Mouse (Mus musculus) hindbrain, embryonic 13.5 days (tissue): ENCODE measurements around the gene Zbtb8a. TPM values are rescaled to one million over a fixed set of nuclear protein-coding genes. Genes with fewer than 3 reads are reported as not detected.
A peak's percentile ranks its signal among the peaks of the same experiment; 100 is the strongest.
"Not testable (repeated sequence)": the region's sequence is repeated elsewhere in the genome, so short reads cannot be mapped to it uniquely, and the experiment has no call there.

Experiments
- ATAC-seq: fragments of 200-750 bp; cut with Nextera tagmentation; 2 replicates; pipeline ENCODE4 v1.8.0; 2017; ENCODE audit warnings: moderate TSS enrichment; ENCODE audit not compliant: low FRiP score
- H3K27ac ChIP-seq: fragments of 300-500 bp; sonication (generic); 2 replicates; pipeline ENCODE4 v1.5.1; 2015; ENCODE audit warnings: inconsistent platforms, mild to moderate bottlenecking, moderate library complexity
- H3K27me3 ChIP-seq: fragments of 300-500 bp; sonication (generic); 2 replicates; pipeline ENCODE4 v1.6.1; 2015; ENCODE audit warnings: mild to moderate bottlenecking, inconsistent platforms
- H3K36me3 ChIP-seq: fragments of 300-500 bp; sonication (generic); 2 replicates; pipeline ENCODE4 v1.6.1; 2015; ENCODE audit warnings: mild to moderate bottlenecking, inconsistent platforms
- H3K4me1 ChIP-seq: fragments of 300-500 bp; sonication (generic); replicated peaks from 2 replicates; pipeline ENCODE4 v1.6.1; 2015; ENCODE audit warnings: inconsistent platforms
- H3K4me2 ChIP-seq: fragments of 300-500 bp; sonication (generic); 2 replicates; pipeline ENCODE4 v1.6.1; 2015; ENCODE audit warnings: inconsistent platforms, mild to moderate bottlenecking, moderate library complexity
- H3K4me3 ChIP-seq: fragments of 300-500 bp; sonication (generic); 2 replicates; pipeline ENCODE4 v1.5.1; 2015; ENCODE audit warnings: mild to moderate bottlenecking, inconsistent platforms
- H3K9ac ChIP-seq: fragments of 300-500 bp; sonication (generic); 2 replicates; pipeline ENCODE4 v1.6.1; 2015; ENCODE audit warnings: mild to moderate bottlenecking, inconsistent platforms
- H3K9me3 ChIP-seq: fragments of 300-500 bp; sonication (generic); 2 replicates; pipeline ENCODE4 v1.6.1; 2016; ENCODE audit warnings: inconsistent platforms
- WGBS: fragments of 180-500 bp; shearing (Covaris S2); methylation state at CpG from one replicate; pipeline ENCODE4 v1.1.7; 2015; 5-methylcytosine and 5-hydroxymethylcytosine counted together
- polyA plus RNA-seq: library from polyadenylated mRNA; unstranded; fragments of >200 nt; fragmentation: Nextera tagmentation; extraction: Ambion mirVana; gene quantifications from 2 replicates; pipeline ENCODE4 v1.2.1, GENCODE M21; 2015

Zbtb8a gene
- 18.9 and 20.7 TPM in 2 replicates for polyA plus RNA-seq

DNA sequence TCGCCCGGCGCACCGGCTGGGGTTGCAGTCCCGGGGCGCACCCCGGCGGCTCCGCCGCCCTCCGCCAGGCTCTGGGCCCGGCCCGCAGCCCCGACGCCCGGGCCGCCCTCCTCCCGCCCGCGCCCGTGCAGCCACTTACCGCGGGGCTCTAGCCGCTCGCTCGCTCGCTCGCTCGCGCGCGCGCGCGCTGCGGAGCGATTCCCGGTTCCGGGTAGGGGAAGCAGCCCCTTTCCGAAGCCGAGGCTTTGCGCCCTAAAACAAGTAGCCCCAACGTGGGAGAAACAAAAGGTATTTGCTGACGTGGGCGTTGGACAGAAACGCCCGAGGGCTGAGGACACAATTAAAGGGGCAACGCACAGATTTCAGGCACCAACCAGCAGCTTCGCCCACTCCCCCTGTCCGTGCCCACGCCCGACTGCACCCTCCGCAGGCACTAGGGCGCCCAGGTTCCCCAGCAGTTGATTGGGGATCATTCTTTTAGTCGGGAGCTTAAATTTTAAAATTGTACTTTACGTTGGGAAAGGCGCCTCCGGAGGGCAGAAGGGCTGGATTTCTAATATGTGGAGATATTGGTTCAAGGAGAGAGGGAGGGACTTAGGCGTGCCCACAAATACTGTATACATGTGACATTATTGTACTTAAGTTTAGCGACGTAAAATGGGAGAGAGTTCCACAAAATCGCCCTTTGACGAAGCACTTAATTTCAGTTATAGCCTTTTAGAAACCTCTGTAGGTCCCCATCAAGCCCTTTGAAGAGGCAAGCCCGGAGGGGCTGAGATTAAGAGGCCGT, at the start of gene Zbtb8a:
Gene Zbtb8a (minus strand): TSS at position 516 of the 790 bp plus-strand sequence.
- Histone ChIP-seq H3K4me3 (peak within 1 kb of the TSS; percentile 79), H3K9me3 (no peaks in the 10 kb centered on the region), H3K4me2 (peak within 1 kb of the TSS; percentile 65), H3K36me3 (no peaks in the 10 kb centered on the region), H3K9ac (peak within 1 kb of the TSS; percentile 91), H3K27me3 (peaks cover 20% of the 10 kb centered on the region), H3K4me1 (peaks cover 18% of the 10 kb centered on the region), H3K27ac (peak within 1 kb of the TSS; percentile 92)
- ATAC-seq: peak; percentile 72
- WGBS: 2% methylated on average over 64 of the region's 65 CpGs

DNA sequence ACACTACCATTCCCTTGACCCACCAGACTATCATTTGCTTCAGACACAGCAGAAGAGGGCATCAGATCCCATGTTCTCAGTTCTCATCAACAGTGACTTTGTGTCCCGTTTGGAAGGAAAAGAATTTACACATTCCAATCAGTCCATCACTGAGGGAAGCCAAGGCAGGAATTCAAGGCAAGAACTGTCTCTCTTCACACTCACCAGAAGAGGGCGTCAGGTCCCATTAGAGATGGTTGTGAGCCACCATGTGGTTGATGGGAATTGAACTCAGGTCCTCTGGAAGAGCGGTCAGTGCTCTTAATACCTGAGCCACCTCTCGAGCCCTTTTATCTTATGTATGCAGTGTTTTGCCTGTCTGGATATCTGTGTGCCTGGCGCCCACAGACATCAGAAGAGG, 40.4 kb upstream of the Zbtb8a start:
- Histone ChIP-seq H3K27ac (no peak overlapping the region), H3K4me2 (no peak overlapping the region), H3K36me3 (no peaks in the 10 kb centered on the region), H3K27me3 (no peaks in the 10 kb centered on the region), H3K9me3 (no peaks in the 10 kb centered on the region), H3K9ac (no peak overlapping the region), H3K4me3 (no peak overlapping the region), H3K4me1 (no peaks in the 10 kb centered on the region)
- 79% methylated on average over 5 of the region's 5 CpGs for WGBS
- ATAC-seq: no peak

DNA sequence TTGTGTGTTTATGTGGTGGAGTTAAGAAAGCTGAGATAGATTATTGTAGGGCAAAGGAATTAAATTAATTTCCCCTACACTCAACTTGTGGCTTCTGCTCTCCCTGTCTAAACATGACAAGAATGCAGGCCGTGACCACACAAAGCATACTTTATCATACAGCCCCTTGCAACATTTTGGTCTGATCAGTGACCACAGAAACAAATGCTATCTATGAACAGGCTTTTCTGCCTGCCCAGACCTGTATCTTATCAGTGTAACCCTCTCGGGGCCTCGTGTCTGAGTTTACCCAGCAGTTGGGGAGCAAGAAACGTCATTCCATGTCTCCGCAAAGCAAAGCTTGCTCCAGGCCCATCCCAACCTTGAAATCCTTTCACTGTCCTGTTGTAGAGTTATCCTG, 38.6 kb upstream of the Zbtb8a start:
- 90% methylated on average over 5 of the region's 5 CpGs for WGBS
- H3K9ac ChIP-seq: no peak overlapping the region
- H3K4me3 ChIP-seq: no peak overlapping the region
- H3K4me1 ChIP-seq: no peaks in the 10 kb centered on the region
- ATAC-seq: no peak
- no peaks in the 10 kb centered on the region for H3K27me3 ChIP-seq
- no peaks in the 10 kb centered on the region for H3K36me3 ChIP-seq
- no peak overlapping the region for H3K27ac ChIP-seq
- H3K9me3 ChIP-seq: no peaks in the 10 kb centered on the region
- H3K4me2 ChIP-seq: no peak overlapping the region

DNA sequence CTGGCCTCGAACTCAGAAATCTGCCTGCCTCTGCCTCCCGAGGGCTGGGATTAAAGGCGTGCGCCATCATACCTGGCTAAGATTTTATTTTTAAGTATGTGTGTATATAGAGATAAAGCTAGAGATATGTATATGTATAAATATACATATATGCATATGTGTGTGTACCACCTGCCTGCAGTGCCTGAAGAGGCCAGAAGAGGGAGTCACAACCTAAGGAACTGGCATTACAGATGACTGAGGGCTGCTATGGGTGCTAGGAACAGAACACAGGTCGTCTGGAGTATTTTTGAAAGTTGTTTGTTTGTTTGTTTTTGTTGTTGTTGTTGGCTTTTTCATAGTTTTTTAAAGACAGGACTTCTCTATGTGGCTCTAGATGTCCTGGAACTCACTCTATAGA, 38.0 kb upstream of the Zbtb8a start:
- Histone ChIP-seq H3K9me3 (no peaks in the 10 kb centered on the region), H3K4me1 (no peaks in the 10 kb centered on the region), H3K9ac (no peak overlapping the region), H3K27ac (no peak overlapping the region), H3K4me2 (no peak overlapping the region), H3K4me3 (no peak overlapping the region), H3K36me3 (no peaks in the 10 kb centered on the region), H3K27me3 (no peaks in the 10 kb centered on the region)
- WGBS: 95% methylated on average over 5 of the region's 5 CpGs
- no peak for ATAC-seq

DNA sequence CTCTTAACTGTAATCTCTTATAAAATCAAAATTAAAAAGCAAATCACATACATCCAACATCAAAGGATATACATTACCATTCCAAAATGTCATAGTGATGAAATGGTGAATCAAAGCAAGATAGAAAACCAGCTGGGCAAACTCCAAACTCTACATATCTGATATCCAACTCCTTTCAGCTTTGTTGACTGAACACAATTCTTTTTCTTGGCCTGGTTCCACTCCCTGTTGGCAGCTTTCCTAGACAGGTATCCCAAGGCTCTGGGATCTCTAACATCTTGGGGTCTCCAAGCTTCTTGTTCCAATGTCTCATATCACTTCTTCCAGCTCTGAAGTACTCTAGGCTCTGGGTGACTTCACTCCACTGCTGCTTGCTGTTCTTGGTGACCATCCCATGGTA, 33.1 kb upstream of the Zbtb8a start:
- ATAC-seq: no peak
- no peak overlapping the region for H3K4me2 ChIP-seq
- no peaks in the 10 kb centered on the region for H3K27me3 ChIP-seq

DNA sequence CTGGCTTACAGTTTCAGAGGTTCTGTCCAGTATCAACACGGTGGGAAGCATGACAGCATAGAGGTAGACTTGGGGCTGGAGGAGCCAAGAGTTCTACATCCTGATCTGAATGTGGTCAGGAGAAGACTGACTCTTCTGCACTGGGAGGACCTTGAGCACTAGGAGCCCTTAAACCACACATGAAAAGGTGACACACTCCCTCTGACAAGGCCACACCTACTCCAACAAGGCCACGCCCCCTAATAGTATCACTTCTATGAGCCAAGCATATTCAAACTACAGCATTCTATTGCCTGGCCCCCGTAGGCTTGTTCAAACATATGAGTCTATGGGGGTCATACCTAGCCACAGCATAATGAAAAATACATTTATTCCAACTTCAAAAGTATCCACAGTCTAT, 32.6 kb upstream of the Zbtb8a start:
- not testable (repeated sequence) for H3K27ac ChIP-seq, H3K4me2 ChIP-seq, H3K4me1 ChIP-seq, H3K9ac ChIP-seq, H3K9me3 ChIP-seq, H3K4me3 ChIP-seq, H3K27me3 ChIP-seq, ATAC-seq, H3K36me3 ChIP-seq
- WGBS: 90% methylated on average over 3 of the region's 3 CpGs

More for the DNA sequence above, 33.1 kb upstream of the Zbtb8a start:
- Histone ChIP-seq H3K9me3 (no peaks in the 10 kb centered on the region), H3K4me3 (no peak overlapping the region), H3K36me3 (no peaks in the 10 kb centered on the region), H3K27ac (no peak overlapping the region), H3K4me1 (peaks cover 6% of the 10 kb centered on the region; the same call in 1 of the 2 replicates), H3K9ac (no peak overlapping the region)

DNA sequence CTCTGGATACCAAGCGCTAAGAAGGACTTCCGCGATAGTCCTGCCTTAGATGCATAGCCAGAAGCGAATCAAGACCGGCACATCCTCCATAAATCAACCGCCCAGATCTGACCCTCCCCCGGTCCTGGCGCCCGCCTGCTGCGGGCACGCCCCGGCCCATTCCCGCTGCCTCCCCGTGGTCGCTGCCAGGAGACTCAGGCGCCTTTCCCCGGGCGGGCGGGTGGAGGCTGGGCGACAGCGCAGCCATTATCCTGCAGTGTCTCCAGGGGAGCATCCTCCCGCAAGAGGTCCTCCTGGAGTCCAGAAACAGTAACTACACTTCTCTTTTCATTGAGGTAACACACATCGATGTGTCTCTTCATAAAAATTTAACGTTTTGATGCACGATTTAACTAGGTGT, 28.5 kb upstream of the Zbtb8a start:
- H3K27ac ChIP-seq: no peak overlapping the region
- peaks cover 6% of the 10 kb centered on the region; the same call in 1 of the 2 replicates for H3K4me1 ChIP-seq
- WGBS: 3% methylated on average over 25 of the region's 25 CpGs
- H3K27me3 ChIP-seq: no peaks in the 10 kb centered on the region
- H3K4me3 ChIP-seq: peak overlapping the region; percentile 42
- no peaks in the 10 kb centered on the region for H3K9me3 ChIP-seq
- ATAC-seq: no peak
- H3K9ac ChIP-seq: peak overlapping the region; percentile 68
- no peaks in the 10 kb centered on the region for H3K36me3 ChIP-seq
- H3K4me2 ChIP-seq: peak overlapping the region; percentile 64

DNA sequence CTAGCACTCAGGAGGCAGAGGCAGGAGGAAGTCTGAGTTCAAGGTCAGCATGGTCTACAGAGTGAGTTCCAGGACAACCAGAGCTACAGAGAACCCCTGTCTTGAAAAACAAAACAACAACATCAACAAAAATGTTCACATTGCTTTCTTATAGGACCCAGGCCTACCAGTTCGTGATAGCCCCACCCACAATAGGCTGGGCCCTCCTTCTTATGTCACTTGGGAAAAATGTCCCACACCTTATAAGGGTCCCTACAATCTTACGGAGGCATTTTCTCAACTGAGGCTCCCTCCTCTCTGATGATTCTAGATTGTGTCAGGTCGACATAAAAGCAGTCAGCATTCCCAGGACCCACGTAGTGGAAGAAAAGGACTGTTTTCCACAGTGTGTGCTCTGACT, 21.9 kb upstream of the Zbtb8a start:
- Histone ChIP-seq H3K9ac (no peak overlapping the region), H3K4me1 (no peaks in the 10 kb centered on the region), H3K36me3 (no peaks in the 10 kb centered on the region), H3K4me2 (no peak overlapping the region), H3K27me3 (no peaks in the 10 kb centered on the region), H3K9me3 (no peaks in the 10 kb centered on the region), H3K4me3 (no peak overlapping the region), H3K27ac (no peak overlapping the region)
- no peak for ATAC-seq
- 77% methylated on average over 4 of the region's 4 CpGs for WGBS

DNA sequence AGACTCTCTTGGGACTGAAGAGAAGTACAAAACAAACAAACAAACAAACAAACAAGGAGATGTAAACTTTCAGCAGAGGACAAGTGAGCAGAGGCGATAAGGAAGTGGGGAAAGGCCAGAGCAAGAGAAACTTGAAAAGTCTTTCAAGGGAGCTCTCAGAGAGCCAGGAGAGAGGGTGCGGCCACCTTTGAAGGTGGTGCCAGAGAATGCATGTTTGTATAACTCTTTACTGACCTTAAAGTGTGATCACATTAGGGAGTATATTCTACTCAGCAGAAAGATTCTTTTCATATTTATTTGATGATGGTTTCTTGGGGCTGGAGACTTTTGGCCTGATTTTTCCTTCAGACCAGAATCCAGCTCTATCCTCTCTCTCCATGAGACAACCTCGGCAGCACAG, 19.0 kb upstream of the Zbtb8a start:
- no peaks in the 10 kb centered on the region for H3K4me1 ChIP-seq
- no peaks in the 10 kb centered on the region for H3K36me3 ChIP-seq
- WGBS: 88% methylated on average over 3 of the region's 3 CpGs
- H3K27me3 ChIP-seq: no peaks in the 10 kb centered on the region
- no peak overlapping the region for H3K4me3 ChIP-seq
- no peak for ATAC-seq
- H3K9me3 ChIP-seq: no peaks in the 10 kb centered on the region
- no peak overlapping the region for H3K4me2 ChIP-seq
- no peak overlapping the region for H3K9ac ChIP-seq
- H3K27ac ChIP-seq: no peak overlapping the region

DNA sequence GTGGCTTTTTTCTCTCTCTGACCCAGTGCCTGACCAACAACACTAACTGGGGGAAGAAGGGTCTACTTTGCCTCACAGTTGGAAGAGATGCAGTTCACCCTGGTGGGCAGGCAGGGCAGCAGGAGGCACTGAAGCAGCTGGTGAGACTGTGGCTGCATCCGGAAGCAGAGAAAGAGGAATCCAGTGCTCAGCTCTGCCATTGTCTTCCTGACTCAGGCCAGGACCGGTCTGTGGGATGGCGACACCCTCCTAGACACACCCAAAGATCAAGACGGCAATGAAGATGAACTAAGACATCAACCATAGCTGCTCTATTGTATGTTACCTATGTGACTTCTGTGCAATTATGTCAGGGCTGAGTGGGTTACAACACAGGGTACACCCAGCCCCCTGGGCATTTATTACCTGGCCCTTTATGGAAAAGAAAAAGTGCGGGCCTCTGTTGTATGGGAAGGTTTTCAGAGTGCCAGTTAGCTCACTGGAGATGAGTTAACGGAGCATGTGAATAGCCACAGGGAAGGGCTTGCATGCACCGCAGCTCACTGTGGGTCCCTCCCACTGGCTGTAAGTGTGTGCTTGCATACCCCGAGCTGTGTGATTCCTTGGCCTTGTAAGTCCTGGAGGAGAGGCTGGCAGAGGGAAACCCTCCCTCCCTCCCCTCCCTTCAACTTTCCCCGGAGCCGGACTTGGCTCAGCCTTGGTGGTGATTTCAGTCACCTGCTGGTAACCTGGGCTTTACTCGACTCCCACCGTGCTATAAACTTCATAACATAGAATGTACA, 16.4 kb upstream of the Zbtb8a start:
- H3K36me3 ChIP-seq: no peaks in the 10 kb centered on the region
- 52% methylated on average over 12 of the region's 12 CpGs for WGBS
- H3K27ac ChIP-seq: no peak overlapping the region
- no peaks in the 10 kb centered on the region for H3K27me3 ChIP-seq
- no peak overlapping the region for H3K4me3 ChIP-seq
- no peak overlapping the region for H3K9ac ChIP-seq
- H3K4me1 ChIP-seq: no peaks in the 10 kb centered on the region
- no peak for ATAC-seq
- H3K9me3 ChIP-seq: no peaks in the 10 kb centered on the region
- no peak overlapping the region for H3K4me2 ChIP-seq

DNA sequence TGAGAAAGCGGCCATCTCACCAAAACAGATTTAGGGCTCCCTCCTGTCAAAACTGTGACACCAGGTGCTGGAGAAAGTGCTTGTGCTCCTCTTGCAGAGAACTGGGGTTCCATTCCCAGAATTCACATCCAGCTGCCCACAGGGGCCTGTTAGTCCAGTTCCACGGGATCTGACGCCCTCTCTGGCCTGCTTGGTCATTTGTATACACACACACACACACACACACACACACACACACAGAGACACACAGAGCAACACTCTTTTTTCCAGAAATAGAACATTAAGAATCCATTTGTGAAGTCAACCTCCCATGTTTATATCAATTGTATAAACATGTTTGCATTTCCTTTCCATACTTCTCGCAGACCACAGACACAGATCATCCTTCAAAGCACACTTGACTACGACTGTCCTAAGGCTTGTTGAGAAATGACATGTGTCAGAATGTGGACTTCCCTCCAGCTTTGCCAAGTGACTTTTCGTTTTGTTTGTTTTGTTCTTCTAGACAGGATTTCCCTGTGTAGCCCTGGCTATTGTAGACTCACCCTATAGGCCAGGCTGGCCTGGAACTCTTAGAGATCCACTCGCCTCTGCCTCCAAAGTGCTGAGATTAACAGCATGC, 13.1 kb upstream of the Zbtb8a start:
- no peak overlapping the region for H3K27ac ChIP-seq
- no peaks in the 10 kb centered on the region for H3K9me3 ChIP-seq
- ATAC-seq: no peak
- H3K9ac ChIP-seq: no peak overlapping the region
- WGBS: 91% methylated on average over 7 of the region's 7 CpGs
- no peak overlapping the region for H3K4me2 ChIP-seq
- no peaks in the 10 kb centered on the region for H3K4me1 ChIP-seq
- no peak overlapping the region for H3K4me3 ChIP-seq
- no peaks in the 10 kb centered on the region for H3K36me3 ChIP-seq
- H3K27me3 ChIP-seq: no peaks in the 10 kb centered on the region

DNA sequence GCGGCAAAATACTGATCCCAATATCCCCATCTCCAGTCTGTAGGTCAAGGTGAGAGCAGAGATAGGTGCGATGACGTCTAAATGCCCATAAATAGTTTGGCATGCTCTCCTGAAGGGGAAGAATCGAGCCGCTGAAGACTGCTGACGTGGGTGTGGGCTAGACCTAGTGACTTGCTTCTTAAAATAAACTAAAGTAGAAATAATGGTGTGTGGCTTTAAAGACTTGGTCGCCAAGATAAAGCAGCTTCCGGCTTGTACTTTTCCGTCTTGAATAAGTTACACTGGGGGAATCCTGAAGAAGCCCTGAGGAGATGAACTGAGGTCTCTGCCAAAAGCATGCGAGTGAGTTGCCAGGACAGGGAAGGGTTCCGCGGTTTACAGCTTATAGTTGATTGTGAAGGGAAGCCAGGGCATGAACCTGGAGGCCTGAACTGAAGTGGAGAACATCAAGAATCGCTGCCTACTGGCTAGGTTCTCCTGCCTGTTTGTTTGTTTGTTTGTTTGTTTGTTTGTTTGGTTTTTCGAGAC, 12.4 kb upstream of the Zbtb8a start:
- no peaks in the 10 kb centered on the region for H3K4me1 ChIP-seq
- no peak overlapping the region for H3K4me3 ChIP-seq
- H3K36me3 ChIP-seq: no peaks in the 10 kb centered on the region
- H3K27me3 ChIP-seq: no peaks in the 10 kb centered on the region
- H3K9me3 ChIP-seq: no peaks in the 10 kb centered on the region
- ATAC-seq: no peak
- WGBS: 90% methylated on average over 14 of the region's 14 CpGs
- no peak overlapping the region for H3K27ac ChIP-seq
- no peak overlapping the region for H3K4me2 ChIP-seq
- no peak overlapping the region for H3K9ac ChIP-seq
